Mouse (Mus musculus): ENCODE measurements at regions not wholly inside any gene's neighbourhood (a gene's known extent, or its start where the extent isn't known, plus 50 kb on each side); places are given as distances from the start of the nearest gene placed in this dataset.

DNA sequence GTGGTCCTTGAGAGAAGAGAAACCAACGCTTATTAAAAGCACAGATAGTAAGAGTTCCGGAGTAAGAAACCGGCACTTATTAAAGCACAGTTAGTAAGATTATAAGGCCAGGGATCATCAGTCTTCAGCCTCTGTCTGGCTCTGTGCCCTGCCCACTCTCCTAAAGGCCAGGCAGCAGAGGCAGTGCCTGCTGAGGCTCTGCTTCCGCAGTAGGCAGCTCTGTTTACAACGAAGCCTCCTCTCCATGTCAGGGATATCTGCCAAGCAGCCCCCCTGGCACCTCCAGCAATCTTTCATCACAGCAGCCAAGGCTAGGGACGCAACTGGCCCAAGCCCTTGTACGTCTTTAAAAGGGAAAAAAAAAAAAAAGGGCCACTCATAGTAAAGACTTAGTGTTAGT is 329.9 kb downstream of the Lrig3 start:
- no peak for TF ChIP-seq CTCF (IDR thresholded peaks at IDR 0.05; ENCODE audit: borderline replicate concordance, insufficient read depth, low read depth, low read length)
- TF ChIP-seq POLR2A (IDR thresholded peaks at IDR 0.05; ENCODE audit: borderline replicate concordance, insufficient read depth, low read length): no peak

Data from cerebellum, adult 2 months (tissue).